Mouse (Mus musculus): ENCODE measurements at regions not wholly inside any gene's neighbourhood (a gene's known extent, or its start where the extent isn't known, plus 50 kb on each side); places are given as distances from the start of the nearest gene placed in this dataset.
"Not testable (repeated sequence)": the region's sequence is repeated elsewhere in the genome, so short reads cannot be mapped to it uniquely, and the experiment has no call there.

DNA sequence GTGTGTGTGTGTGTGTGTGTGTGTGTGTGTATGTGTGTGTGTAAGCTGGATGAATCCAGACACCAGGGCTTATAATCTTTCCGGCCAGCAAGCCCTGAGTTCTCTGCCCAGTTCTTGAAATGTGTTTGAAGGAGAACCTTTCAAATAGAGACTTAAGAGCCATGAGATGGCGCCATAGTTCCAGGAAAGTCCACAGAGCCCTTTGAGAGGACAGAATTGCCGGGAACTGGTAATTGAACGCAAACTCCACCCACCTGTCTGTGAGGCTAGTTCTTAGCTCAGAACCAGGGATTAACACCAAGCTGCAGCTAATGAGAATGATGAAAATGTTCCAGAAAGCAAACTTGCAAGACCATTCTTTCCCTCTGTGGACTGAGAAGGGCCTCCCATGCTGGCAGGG, 72.2 kb downstream of the Trim42 start:
- no peak for DNase-seq (ENCODE audit: low spot score in 2 of 2)

DNA sequence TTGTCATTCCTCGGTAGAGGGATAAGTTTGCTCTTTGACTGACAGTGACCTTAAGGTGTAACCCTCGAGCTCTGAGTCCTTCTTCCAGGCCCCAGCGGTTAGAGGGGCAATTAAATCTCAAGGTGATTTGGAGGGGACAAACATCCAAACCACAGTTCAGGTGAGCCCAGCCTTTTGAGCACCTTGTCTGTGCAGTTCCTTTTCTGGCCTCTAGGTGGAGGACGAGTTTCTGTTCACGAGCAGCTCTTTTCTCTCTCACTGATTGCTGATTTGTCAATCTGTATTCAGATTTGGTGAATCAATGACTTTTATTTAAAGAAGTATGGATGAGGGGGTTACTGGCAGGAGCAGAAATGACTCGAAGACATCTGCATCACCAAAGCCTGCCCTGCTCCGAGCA, 74.0 kb downstream of the Trim42 start:
- DNase-seq (ENCODE audit: low spot score in 2 of 2), result no peak

DNA sequence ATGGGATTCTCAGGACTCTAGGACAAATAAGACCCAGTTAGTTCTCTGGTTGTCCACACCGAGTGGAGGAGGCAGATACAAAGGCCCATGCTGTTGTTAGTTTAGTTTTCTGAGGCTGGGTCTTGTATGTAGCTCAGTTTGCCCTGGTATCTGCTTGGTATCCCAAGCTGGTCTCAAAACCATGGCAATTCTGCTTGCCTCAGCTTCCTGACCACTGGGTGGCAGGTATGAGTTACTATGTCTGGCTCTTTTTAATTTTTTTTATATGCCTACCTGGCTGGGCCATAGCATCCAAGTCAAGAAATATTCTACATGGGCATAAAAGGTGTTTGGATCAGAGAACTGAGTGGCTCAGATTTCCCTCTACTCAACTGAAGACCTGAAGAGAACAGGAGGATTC, 77.9 kb downstream of the Trim42 start:
- no peak for DNase-seq (ENCODE audit: low spot score in 2 of 2)

DNA sequence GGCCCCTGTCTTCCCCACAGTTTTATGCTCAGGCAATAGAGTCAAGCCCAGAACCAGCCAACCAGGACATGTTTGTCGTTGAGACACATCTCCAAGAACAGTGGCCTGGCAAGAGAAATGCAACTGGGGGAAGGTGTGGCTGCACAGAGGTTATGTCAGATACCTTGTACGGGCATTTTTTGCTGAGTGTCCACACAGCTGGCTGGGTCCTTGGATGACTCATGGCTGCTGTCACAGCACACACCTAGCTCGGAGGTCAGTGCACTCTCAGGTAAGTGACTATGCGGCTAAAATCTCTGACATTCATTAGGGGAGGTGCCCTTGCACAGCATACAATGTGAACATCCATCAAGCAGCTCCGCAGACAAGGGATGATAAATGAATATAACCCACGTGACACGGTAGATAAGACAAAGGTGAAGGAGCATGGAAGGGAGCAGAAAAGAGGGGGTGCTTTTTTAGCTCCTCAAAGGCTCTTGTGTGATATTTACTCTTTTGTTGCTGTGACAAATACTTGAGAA, 85.4 kb downstream of the Trim42 start:
- no peak for DNase-seq (ENCODE audit: low spot score in 2 of 2)

DNA sequence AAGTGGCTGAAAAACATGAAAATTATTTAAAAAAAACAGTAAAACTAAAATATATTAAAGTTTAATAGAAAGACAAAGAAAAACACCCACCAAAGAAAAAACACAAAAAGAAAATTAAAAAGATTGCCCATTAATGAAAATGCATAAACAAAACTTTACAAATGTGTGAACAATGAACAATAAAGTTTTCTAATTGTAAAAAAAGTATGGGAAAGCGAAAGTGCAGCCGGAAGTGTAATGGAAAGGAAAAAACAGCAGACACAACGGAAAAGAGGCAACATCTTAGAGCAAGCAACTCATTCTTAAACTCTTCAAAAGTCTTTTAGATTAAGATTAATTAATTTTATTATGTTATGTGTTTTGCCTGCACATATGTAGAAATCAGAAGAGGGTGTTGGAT, 87.7 kb downstream of the Trim42 start:
- DNase-seq (ENCODE audit: low spot score in 2 of 2), result no peak

DNA sequence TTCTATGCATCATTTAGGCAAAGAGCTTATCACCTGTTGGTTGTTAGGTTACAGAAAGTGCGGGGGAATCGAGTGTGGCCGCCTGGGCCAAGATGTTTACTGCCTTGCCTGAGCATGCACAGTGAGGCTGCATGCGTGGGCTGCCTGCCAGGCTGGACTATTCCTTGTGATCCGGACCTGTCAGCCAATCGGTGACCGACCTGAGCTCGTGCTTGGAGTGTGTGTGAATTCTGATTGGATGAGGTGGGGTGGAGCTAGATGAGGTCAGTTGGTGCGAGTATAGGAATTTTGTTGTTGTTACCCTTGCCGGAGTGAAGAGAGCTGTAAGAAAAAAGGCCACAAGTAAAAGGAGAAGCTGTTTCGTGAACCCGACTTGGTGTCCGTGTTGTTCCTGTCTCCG, 94.3 kb downstream of the Trim42 start:
- DNase-seq (ENCODE audit: low spot score in 2 of 2), result not testable (repeated sequence)

DNA sequence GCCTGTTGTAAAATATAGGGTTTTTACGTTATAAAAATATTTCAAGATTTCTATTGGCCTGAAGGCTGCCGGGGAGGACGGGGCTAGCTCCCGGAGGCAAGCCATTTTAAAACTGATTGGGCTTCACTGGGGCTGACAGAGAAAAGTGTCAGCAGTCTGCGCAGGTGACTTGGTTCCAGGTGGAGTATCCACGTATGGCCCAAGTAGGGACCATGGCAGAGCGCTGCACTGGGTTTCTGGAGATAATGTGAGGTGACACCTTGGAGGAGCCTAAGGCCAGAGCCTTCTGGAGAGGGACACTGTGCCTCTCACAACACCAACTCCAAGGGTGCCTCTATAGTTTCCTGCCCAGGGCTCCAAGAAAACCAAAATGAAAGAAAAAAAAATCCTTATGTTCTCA, 95.9 kb downstream of the Trim42 start:
- no peak for DNase-seq (ENCODE audit: low spot score in 2 of 2)

DNA sequence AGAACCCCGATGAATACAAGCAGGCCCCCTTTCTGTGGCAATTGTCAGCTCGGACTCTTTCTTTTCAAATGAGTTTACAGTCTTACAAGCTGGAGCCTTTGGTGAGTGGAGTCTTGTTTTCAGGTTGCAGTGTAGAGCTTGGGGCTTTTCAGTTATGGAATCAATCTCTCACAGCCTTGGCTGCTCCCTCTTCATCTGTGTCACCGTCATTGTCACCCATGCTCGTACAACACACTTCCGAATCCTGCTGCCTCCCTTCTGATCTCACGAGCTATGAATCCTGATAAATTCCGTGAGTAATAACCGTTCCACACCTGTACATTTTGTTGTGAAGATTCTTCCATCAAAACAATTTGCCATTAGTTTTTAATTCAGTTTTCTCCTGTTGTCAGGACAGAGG, 97.7 kb downstream of the Trim42 start:
- no peak for DNase-seq (ENCODE audit: low spot score in 2 of 2)

DNA sequence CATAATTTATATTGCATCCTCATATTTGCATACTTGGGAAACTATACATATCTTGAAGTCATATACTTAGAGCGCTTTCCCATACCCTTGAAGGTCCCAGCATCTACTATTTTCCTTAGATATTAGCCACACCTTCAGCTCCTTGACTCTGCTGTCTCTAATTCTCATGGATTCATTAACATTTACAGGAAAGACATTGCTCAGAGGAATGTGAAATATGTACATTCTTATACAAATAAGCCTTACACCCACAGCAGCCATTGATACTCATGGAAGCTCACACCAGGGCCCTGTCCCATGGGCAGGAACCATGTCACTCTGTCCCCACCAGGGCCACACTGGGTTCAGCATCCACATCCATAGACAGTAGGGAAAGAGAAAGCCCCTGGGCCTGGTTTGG, 122.1 kb downstream of the Trim42 start:
- no peak for DNase-seq (ENCODE audit: low spot score in 2 of 2)

DNA sequence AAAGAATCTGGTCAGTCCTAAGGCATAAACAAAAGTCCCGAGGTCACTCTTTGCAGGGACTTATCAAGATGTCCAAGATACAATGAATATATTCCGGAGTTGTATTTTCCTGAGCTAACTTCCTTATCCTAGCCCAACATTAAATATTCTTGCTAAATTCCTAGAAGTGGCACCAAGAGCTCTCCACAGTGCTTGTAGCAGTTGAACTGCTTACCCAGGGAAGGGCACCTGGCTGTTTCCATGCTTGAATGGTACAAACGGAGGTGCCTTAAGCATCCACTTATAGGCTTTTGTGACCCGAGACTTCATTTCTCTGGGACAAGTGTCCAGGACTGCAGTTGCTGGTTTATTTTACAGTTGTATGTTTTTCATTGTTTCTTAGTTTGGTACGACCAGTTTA, 115.1 kb upstream of the Slc25a36 start:
- DNase-seq (ENCODE audit: low spot score in 2 of 2), result no peak

DNA sequence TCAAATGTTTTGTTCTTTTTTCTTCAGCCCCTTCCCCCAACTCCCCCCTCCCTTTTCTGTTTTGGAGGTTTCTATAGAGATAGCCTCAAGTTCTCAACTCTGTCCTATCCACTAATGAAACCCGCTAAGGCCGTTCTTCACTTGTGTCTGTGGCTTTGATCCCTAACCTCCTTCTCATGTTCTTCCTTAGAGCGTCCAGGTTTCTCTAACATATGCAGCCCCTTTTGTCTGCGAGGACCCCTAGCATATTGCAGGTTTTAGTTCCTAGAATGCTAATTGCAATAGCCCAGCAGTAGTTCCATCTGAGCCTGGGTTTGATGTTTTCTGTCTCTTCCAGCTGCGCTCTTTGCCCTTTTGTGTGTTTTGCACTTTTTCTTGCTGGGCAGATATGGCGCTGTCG, 113.6 kb upstream of the Slc25a36 start:
- DNase-seq (ENCODE audit: low spot score in 2 of 2), result no peak

DNA sequence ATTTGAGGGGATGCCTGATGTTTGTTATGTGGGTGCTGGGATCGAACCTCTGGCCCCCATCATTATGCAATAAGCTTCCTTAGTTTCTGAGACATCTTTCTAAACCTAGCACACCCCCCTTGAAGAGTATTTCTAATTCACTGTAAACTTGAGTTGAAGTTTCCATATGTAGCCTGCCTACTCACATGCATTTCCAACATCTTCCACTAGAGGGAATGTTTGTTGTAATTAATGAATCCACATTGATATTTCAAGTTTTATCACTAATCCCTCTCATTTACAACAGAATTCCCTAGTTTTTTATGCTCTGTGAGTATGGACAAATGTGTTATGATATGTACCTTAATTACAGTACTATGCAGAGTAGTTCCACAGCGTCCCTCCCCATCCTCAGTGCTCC, 103.8 kb upstream of the Slc25a36 start:
- no peak for DNase-seq (ENCODE audit: low spot score in 2 of 2)

DNA sequence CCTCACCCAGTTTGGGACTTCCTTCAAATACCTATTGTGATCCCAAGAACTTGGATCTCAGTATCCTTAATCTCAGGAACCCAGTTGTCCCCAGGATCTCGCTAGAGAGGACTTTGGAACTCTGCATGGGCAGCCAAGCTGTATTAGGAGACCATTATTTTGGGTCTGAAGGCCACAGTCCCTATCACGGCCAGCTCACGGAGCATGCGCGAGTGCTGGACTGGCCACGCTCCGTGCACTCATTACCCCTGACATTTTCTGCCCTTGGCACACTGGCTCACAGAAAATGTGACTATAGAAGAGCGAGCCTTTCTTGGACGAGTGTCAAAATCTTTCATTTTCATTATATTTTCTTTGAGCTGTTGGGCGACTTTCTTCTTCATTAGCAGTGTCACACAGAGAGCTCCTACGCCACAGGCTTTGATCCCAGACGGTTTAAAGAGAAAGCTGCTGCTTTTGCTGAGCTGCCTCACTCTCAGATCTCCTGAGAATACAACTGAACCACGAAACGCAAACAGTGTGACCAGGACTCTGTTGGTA, 79.4 kb upstream of the Slc25a36 start:
- DNase-seq (ENCODE audit: low spot score in 2 of 2), result no peak

DNA sequence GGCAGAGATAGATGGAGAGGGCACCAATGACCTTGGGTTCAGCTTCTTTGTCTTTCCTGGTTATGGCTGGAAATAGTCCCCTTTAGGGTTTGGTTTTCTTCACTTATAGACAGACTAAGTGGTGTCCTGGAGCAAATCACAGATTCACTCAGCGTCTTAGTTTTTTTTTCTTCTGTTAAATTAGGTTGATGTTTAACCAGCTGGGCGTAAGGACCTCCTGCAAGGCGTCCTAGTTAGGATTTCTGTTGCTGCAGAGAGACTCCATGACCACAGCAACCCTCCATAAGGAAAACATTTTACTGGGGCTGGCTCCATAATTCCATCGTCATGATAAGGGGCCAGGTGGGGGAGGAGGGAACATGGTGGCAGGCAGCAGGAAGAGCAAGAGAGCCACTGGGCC, 78.7 kb upstream of the Slc25a36 start:
- DNase-seq (ENCODE audit: low spot score in 2 of 2), result no peak

DNA sequence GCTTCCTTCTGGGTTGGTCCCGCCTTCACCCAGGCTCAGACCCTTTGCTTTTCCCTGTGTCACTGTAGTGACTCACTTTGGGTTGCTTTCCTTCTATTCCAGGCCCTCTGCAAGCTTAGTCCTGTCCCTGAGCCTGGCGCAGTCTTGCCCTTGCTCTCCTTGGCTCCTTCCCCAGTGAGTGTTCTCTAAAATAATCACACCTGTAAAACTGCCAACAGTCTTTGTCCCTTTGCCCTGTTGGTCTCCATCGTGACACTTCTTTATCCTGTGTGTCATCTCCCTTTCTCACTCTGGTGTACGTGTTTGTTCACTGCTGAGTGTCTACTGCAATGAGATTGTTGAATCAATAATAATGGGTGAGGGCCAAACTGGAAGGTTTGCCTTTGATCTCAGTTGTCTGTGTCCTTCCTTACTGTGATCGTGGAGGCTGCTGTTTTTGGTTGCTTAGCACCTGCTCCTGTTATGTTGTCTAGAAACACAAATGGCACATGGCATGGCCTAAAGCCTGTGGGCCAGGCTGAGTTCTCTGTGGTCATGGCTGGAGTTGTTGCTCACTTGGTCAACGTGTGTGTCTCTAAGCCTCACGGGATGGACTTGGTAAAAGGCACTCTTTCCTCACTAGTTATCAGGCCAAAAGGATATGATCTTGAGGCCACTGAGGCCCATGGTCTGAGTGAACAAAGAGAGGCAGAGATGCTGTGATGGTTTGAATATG, 77.8 kb upstream of the Slc25a36 start:
- DNase-seq (ENCODE audit: low spot score in 2 of 2), result no peak

DNA sequence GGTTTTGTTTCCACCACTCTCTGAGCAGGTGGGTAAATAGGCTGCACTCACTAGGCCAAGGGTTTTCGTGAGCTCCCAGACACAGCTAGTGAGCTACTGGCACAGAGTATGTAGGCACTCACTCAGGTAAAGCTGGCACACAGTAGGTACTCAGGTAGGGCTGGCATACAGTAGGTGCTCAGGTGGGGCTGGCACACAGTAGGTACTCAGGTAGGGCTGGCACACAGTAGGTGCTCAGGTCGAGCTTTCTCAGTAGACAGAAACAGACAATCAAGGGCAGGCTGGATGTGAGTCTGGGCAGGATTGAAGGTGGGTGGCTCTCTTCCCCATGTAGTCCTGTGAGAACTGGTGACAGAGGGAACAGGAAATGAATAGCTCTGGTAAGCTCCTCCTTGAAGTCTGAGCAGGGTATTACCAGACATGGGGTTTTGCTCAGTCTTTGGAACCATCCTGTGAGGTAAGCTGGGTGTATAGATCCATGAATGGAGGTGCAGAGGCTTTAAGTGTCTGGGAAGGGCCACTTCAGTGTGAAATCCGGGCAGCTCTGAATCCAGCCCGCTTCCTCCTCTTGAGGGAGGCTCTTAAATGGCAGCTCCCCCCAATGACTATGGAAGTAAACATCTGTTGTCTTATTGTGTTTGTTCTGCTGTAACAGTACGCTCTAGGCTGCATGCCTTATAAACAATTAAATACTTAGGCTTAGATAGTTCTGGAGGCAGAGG, 62.4 kb upstream of the Slc25a36 start:
- no peak for DNase-seq (ENCODE audit: low spot score in 2 of 2)

DNA sequence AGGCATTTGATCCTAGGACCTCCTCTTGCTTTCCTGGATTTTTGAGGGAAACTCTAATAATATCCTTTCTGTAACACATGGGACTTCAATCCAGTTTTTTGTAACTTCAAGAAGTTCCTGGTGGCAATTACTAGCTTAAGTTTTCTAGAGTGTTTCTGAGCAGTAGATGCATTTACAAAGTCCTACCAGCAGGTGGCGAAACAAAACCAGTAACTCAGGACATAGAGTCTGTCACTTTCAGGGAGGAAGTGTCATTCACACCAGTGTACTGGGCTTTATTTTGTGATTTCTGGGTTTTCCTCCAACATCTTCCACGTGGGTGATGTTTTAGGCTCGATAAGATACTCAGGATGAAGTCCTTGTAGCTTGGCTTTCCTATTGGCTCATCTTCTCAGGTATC, 61.1 kb upstream of the Slc25a36 start:
- DNase-seq (ENCODE audit: low spot score in 2 of 2), result peak in 1 of 2 experiments; percentile 5

DNA sequence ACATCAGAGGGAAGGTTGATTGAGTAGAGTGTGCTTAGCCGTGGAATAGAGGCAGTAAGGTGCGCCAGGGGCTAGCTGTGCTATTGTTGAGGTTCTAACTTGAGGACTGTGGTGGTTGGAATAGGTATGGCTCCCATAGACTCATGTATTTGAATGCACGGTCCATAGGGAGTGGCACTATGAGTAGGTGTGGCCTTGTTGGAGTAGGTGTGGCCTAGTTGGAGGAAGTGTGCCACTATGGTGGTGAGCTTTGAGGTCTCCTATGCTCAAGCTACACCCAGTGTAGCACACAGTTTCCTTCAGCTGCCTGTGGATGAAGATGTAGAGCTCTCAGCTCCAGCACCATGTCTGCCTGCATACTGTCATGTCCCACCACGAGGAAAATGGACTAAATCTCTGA, 60.5 kb upstream of the Slc25a36 start:
- DNase-seq (ENCODE audit: low spot score in 2 of 2), result no peak

DNA sequence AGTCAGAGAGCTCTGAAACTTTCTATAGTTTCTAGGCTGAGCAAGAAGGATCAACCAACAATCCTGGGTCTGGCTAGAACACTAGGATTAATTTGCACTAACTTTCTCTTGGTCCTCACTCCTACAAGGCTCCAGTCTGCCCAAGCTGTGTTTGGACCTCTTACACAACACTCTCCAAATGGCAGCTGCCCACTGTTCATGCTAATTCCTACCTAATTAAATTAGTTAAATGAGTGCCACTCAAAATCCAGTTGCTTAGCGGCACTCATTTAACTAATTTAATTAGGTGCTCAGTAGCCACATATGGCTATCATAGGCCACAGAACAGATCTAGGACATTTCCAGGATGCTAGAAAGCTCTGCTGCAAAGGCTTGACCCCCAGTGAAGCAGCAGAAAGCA, 59.9 kb upstream of the Slc25a36 start:
- no peak for DNase-seq (ENCODE audit: low spot score in 2 of 2)

DNA sequence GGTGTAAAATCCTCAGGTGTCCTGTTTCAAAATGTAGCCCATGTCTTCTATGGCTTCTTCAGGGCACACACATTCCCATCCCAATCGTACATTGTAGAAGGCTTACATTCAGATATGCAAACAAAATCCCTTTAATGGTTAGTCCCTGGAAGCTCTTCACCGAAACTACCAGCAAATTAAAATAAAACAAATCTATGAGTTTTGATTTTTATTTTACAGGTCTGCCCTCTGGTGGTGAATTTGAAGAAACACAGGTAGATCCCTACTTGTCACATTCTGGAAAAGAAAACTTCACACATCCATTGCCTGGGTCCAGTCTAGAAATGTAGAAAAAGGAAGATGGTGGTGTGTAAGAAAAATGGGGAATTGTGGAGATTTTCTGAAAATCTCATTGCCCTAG, 51.5 kb upstream of the Slc25a36 start:
- DNase-seq (ENCODE audit: low spot score in 2 of 2), result no peak
